7 mouse cellular contexts compared by ENCODE assay signal in genomic region chr8:72160707-72161697, GRCm38 (mm10). TPM values are rescaled to one million over a fixed set of nuclear protein-coding genes. Genes with fewer than 3 reads are reported as not detected.
A peak's percentile ranks its signal among the peaks of the same experiment; 100 is the strongest.
DNase-seq lines count a peak whose midpoint lies in the region; ATAC-seq and TF ChIP-seq lines count a peak whose summit lies in the region.

Rab8a (plus strand) TSS chr8:72161200.

- peak within 1 kb of the TSS; percentile 84 for H3K4me2 ChIP-seq in intestine, postnatal 0 days (replicated peaks; ENCODE audit: low read depth)
- H3K4me2 ChIP-seq in midbrain, embryonic 12.5 days (replicated peaks), result peak within 1 kb of the TSS; percentile 80

- H3K27ac ChIP-seq in embryonic facial prominence, embryonic 10.5 days (replicated peaks), result peak within 1 kb of the TSS; percentile 92
- peak within 1 kb of the TSS; percentile 93 for H3K27ac ChIP-seq in intestine, postnatal 0 days (ENCODE audit: low read depth, low read length)
- peak within 1 kb of the TSS; percentile 65 for H3K27ac ChIP-seq in midbrain, embryonic 12.5 days (replicated peaks)
- H3K27ac ChIP-seq in small intestine, adult 2 months (ENCODE audit: insufficient read depth, low read depth, low read length), result peak within 1 kb of the TSS; percentile 94

- peak within 1 kb of the TSS; percentile 97 for H3K4me3 ChIP-seq in embryonic facial prominence, embryonic 10.5 days
- H3K4me3 ChIP-seq in intestine, postnatal 0 days (ENCODE audit: low read depth, low read length), result peak within 1 kb of the TSS; percentile 93
- peak within 1 kb of the TSS; percentile 90 for H3K4me3 ChIP-seq in midbrain, embryonic 12.5 days
- H3K4me3 ChIP-seq in small intestine, adult 2 months (ENCODE audit: low read depth, low read length), result peak within 1 kb of the TSS; percentile 84

- H3K27me3 ChIP-seq in embryonic facial prominence, embryonic 10.5 days (replicated peaks; ENCODE audit: low read depth, poor library complexity, severe bottlenecking), result no peaks in the 10 kb centered on the region
- H3K27me3 ChIP-seq in intestine, postnatal 0 days (replicated peaks; ENCODE audit: control insufficient read depth, insufficient read depth, low read length), result no peaks in the 10 kb centered on the region
- H3K27me3 ChIP-seq in midbrain, embryonic 12.5 days, result no peaks in the 10 kb centered on the region
- H3K27me3 ChIP-seq in small intestine, adult 2 months (ENCODE audit: control insufficient read depth, insufficient read depth, low read length), result no peaks in the 10 kb centered on the region

- peak within 1 kb of the TSS; percentile 90 for H3K9ac ChIP-seq in intestine, postnatal 0 days (ENCODE audit: low read depth, low read length)
- H3K9ac ChIP-seq in midbrain, embryonic 12.5 days (replicated peaks), result peak within 1 kb of the TSS; percentile 94

- H3K4me1 ChIP-seq in embryonic facial prominence, embryonic 10.5 days, result peaks cover 23% of the 10 kb centered on the region
- peaks cover 8% of the 10 kb centered on the region for H3K4me1 ChIP-seq in intestine, postnatal 0 days (replicated peaks; ENCODE audit: control insufficient read depth, insufficient read depth, low read length)
- peaks cover 15% of the 10 kb centered on the region for H3K4me1 ChIP-seq in midbrain, embryonic 12.5 days
- peaks cover 16% of the 10 kb centered on the region; the same call in 1 of the 2 replicates for H3K4me1 ChIP-seq in small intestine, adult 2 months (ENCODE audit: control insufficient read depth, insufficient read depth, insufficient read length, low read length)

- intact Hi-C loops in left cerebral cortex, postnatal 4 days (cut with DNase I), result no loop called here

- peak; percentile 5 for TF ChIP-seq CTCF in intestine, postnatal 0 days (IDR thresholded peaks at IDR 0.05; ENCODE audit: low read depth)
- no peak for TF ChIP-seq CTCF in small intestine, adult 2 months (IDR thresholded peaks at IDR 0.05; ENCODE audit: extremely low read depth, insufficient read length, insufficient replicate concordance, low read depth, low read length)

- peaks cover 32% of the 10 kb centered on the region for H3K36me3 ChIP-seq in embryonic facial prominence, embryonic 10.5 days (replicated peaks)
- no peaks in the 10 kb centered on the region for H3K36me3 ChIP-seq in intestine, postnatal 0 days (ENCODE audit: control insufficient read depth, insufficient read depth)
- peaks cover 6% of the 10 kb centered on the region; the same call in 1 of the 2 replicates for H3K36me3 ChIP-seq in midbrain, embryonic 12.5 days
- peaks cover 7% of the 10 kb centered on the region for H3K36me3 ChIP-seq in small intestine, adult 2 months (ENCODE audit: control insufficient read depth, insufficient read depth, low read length)

- no peaks in the 10 kb centered on the region for H3K9me3 ChIP-seq in embryonic facial prominence, embryonic 10.5 days
- no peaks in the 10 kb centered on the region for H3K9me3 ChIP-seq in intestine, postnatal 0 days (ENCODE audit: control insufficient read depth)
- H3K9me3 ChIP-seq in midbrain, embryonic 12.5 days, result no peaks in the 10 kb centered on the region

- WGBS in embryonic facial prominence, embryonic 10.5 days, result under 1% methylated on average over 82 of the region's 82 CpGs
- WGBS in intestine, postnatal 0 days, result under 1% methylated on average over 82 of the region's 82 CpGs
- under 1% methylated on average over 82 of the region's 82 CpGs for WGBS in midbrain, embryonic 12.5 days
- whole genome bisulfite sequencing in small intestine, adult 2 months, result under 1% methylated on average over 82 of the region's 82 CpGs

- ATAC-seq in intestine, postnatal 0 days, result peak; percentile 99
- peak; percentile 99 for ATAC-seq in midbrain, embryonic 12.5 days (ENCODE audit: low FRiP score, low read depth)

- TF ChIP-seq POLR2A in small intestine, adult 2 months (IDR thresholded peaks at IDR 0.05; ENCODE audit: low read depth, low read length), result peak; percentile 80

- peak; percentile 100 for DNase-seq in adrenal gland, postnatal 10 days
- peak; percentile 100 for DNase-seq in embryonic facial prominence, embryonic 10.5 days (ENCODE audit: low spot score)
- peak; percentile 93 for DNase-seq in gonadal fat pad, adult 2 months (ENCODE audit: low read depth)
- DNase-seq in left cerebral cortex, postnatal 4 days, result peak; percentile 100

RNA-seq across cellular contexts. Expression of gene Rab8a, which starts in this region (rescaled TPM):
- 10 to 100 TPM; 60.9 to 64.7 TPM for total RNA-seq in adrenal gland, postnatal 10 days (2021)
- 130 and 139 TPM in 2 replicates for polyA plus RNA-seq in embryonic facial prominence, embryonic 10.5 days (2016; fragmentation: Nextera tagmentation; extraction: Ambion mirVana)
- 51.7 and 73.6 TPM in 2 replicates for polyA plus RNA-seq in gonadal fat pad, adult 2 months (2012; rRNA removed)
- polyA plus RNA-seq in intestine, postnatal 0 days (2015; fragmentation: Nextera tagmentation; extraction: Ambion mirVana), result 165 and 177 TPM in 2 replicates
- total RNA-seq in left cerebral cortex, postnatal 4 days (2021), result 10 to 100 TPM; 49.6 to 55.4 TPM
- polyA plus RNA-seq in midbrain, embryonic 12.5 days (2016; fragmentation: Nextera tagmentation; extraction: Ambion mirVana), result 113 and 122 TPM in 2 replicates
- polyA plus RNA-seq in small intestine, adult 2 months (2012; rRNA removed), result 22.5 and 58.9 TPM in 2 replicates

Comparison
In these comparisons a context has a peak if more than half of its experiments do, and no peak if none do; other contexts are left out.
1. Peak in every context shown above with its lines: DNase-seq, ATAC-seq, H3K4me3 ChIP-seq and H3K27ac ChIP-seq.